Mouse (Mus musculus) midbrain, embryonic 13.5 days (tissue): ENCODE measurements around the gene Camk1d. TPM values are rescaled to one million over a fixed set of nuclear protein-coding genes. Genes with fewer than 3 reads are reported as not detected.
A peak's percentile ranks its signal among the peaks of the same experiment; 100 is the strongest.
"Not testable (repeated sequence)": the region's sequence is repeated elsewhere in the genome, so short reads cannot be mapped to it uniquely, and the experiment has no call there.

Experiments
- ATAC-seq: fragments of 200-750 bp; cut with Nextera tagmentation; 2 replicates; pipeline ENCODE4 v1.8.0; 2017; ENCODE audit warnings: mild to moderate bottlenecking, moderate TSS enrichment, moderate library complexity
- H3K27ac ChIP-seq: fragments of 300-500 bp; sonication (generic); 2 replicates; pipeline ENCODE4 v1.5.1; 2015; ENCODE audit warnings: inconsistent platforms, mild to moderate bottlenecking, moderate library complexity
- H3K27me3 ChIP-seq: fragments of 300-500 bp; sonication (generic); 2 replicates; pipeline ENCODE4 v1.6.1; 2015; ENCODE audit warnings: mild to moderate bottlenecking, inconsistent platforms
- H3K36me3 ChIP-seq: fragments of 300-500 bp; sonication (generic); 2 replicates; pipeline ENCODE4 v1.6.1; 2015; ENCODE audit warnings: mild to moderate bottlenecking, inconsistent platforms
- H3K4me1 ChIP-seq: fragments of 300-500 bp; sonication (generic); replicated peaks from 2 replicates; pipeline ENCODE4 v1.6.1; 2015; ENCODE audit warnings: inconsistent platforms
- H3K4me2 ChIP-seq: fragments of 300-500 bp; sonication (generic); replicated peaks from 2 replicates; pipeline ENCODE4 v1.6.1; 2015; ENCODE audit warnings: moderate library complexity, mild to moderate bottlenecking, inconsistent platforms
- H3K4me3 ChIP-seq: fragments of 300-500 bp; sonication (generic); replicated peaks from 2 replicates; pipeline ENCODE4 v1.5.1; 2015; ENCODE audit warnings: mild to moderate bottlenecking, inconsistent platforms
- H3K9ac ChIP-seq: fragments of 300-500 bp; sonication (generic); replicated peaks from 2 replicates; pipeline ENCODE4 v1.6.1; 2015; ENCODE audit warnings: mild to moderate bottlenecking, inconsistent platforms
- H3K9me3 ChIP-seq: fragments of 300-500 bp; sonication (generic); 2 replicates; pipeline ENCODE4 v1.6.1; 2016; ENCODE audit warnings: mild to moderate bottlenecking, inconsistent platforms
- WGBS: fragments of 180-500 bp; shearing (Covaris S2); methylation state at CpG from one replicate; pipeline ENCODE4 v1.1.7; 2015; 5-methylcytosine and 5-hydroxymethylcytosine counted together
- polyA plus RNA-seq: library from polyadenylated mRNA; unstranded; fragments of >200 nt; fragmentation: Nextera tagmentation; extraction: Ambion mirVana; gene quantifications from 2 replicates; pipeline ENCODE4 v1.2.1, GENCODE M21; 2015

The Camk1d gene
- polyA plus RNA-seq, 1 experiment from 2014 or later, result 3.9 TPM

DNA sequence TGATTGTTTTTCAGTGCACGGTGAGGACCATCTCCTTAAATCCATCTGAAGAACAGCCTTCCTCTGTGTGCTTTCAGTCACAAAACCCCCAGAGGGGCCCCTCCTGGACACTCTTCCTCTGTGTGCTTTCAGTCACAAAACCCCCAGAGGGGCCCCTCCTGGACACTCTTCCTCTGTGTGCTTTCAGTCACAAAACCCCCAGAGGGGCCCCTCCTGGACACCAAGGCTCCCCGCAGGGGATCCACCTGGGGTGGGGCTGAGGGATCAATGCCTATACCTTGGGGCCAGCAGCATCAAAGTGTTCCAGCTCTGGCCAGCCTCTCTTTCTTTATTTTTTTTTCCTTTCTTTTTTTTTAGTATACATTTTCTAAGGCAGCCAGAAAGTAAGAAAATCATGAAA is 113.1 kb downstream of the Camk1d start:
- H3K9me3 ChIP-seq, H3K9ac ChIP-seq, H3K4me3 ChIP-seq, H3K27me3 ChIP-seq, H3K4me2 ChIP-seq, H3K36me3 ChIP-seq, H3K27ac ChIP-seq: not testable (repeated sequence)
- WGBS, result 0% methylated on average over 2 of the region's 2 CpGs
- ATAC-seq, result peak; percentile 64
- peaks cover 25% of the 10 kb centered on the region for H3K4me1 ChIP-seq

GRCm38 (mm10) chr2:5600183-5600962 is 113.9 kb downstream of the Camk1d start:
- no peaks in the 10 kb centered on the region for H3K9me3 ChIP-seq
- WGBS, result 84% methylated on average over 8 of the region's 8 CpGs
- no peak for ATAC-seq

DNA sequence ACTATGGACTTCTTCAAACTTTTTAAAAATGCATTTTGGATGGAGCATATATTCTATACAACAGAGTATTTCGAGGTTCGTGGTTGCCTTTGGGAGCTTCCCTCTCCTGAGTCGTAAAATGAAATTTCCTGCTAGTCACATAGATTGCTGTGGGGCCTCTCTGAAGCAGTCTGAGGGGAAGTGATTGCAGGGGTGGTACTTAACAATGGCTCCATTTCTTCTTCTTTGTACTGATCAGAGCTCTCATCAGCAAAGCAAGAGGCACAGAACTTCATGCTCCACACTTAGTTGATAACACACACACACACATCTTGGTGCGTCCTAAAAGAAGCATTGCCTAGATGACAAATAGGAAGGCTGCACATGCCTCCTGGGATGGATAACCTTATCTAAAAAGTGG is 114.6 kb downstream of the Camk1d start:
- Histone ChIP-seq H3K9ac (no peak overlapping the region), H3K4me1 (peaks cover 33% of the 10 kb centered on the region), H3K27me3 (no peaks in the 10 kb centered on the region), H3K36me3 (no peaks in the 10 kb centered on the region), H3K9me3 (no peaks in the 10 kb centered on the region), H3K27ac (no peak overlapping the region), H3K4me3 (no peak overlapping the region), H3K4me2 (no peak overlapping the region)
- ATAC-seq, result no peak
- 79% methylated on average over 4 of the region's 4 CpGs for WGBS

More at GRCm38 (mm10) chr2:5600183-5600962, 113.9 kb downstream of the Camk1d start:
- Histone ChIP-seq H3K4me2 (no peak overlapping the region), H3K36me3 (no peaks in the 10 kb centered on the region), H3K9ac (no peak overlapping the region), H3K27ac (no peak overlapping the region), H3K4me3 (no peak overlapping the region), H3K4me1 (peaks cover 33% of the 10 kb centered on the region), H3K27me3 (no peaks in the 10 kb centered on the region)

GRCm38 (mm10) chr2:5598533-5598932 is 115.8 kb downstream of the Camk1d start:
- Histone ChIP-seq H3K4me2 (no peak overlapping the region), H3K27me3 (no peaks in the 10 kb centered on the region), H3K4me1 (peaks cover 33% of the 10 kb centered on the region), H3K4me3 (no peak overlapping the region), H3K9ac (no peak overlapping the region), H3K36me3 (no peaks in the 10 kb centered on the region), H3K9me3 (no peaks in the 10 kb centered on the region), H3K27ac (no peak overlapping the region)
- no peak for ATAC-seq
- WGBS, result 93% methylated on average over 5 of the region's 5 CpGs

DNA sequence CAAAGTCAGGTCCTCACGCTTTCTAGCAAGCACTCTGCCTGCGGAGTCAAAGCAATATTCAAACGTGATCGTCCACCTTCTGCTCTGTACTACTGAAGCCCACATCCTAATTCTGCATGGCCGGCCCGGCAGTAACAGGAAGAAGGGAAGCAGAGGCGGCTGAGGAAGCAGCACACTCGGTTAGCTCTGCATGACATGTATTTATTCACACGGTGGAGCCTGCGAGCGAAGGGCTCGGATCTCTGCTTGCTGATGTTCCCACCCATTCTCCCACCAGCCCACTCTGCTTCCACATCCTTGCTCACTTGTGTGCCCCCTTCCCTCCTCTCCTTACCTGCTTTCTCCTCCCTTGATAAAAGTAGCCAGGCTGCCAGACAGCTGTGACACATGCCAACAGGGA is 117.4 kb downstream of the Camk1d start:
- Histone ChIP-seq H3K9me3 (no peaks in the 10 kb centered on the region), H3K9ac (0 out of 2 replicates have a peak overlapping the region, but pooled peaks have one; percentile 7), H3K4me2 (peak overlapping the region; percentile 30), H3K27me3 (no peaks in the 10 kb centered on the region), H3K4me3 (no peak overlapping the region), H3K4me1 (peaks cover 33% of the 10 kb centered on the region), H3K27ac (peak overlapping the region; percentile 68), H3K36me3 (no peaks in the 10 kb centered on the region)
- peak; percentile 73 for ATAC-seq
- 29% methylated on average over 12 of the region's 12 CpGs for WGBS

- no peak for ATAC-seq
- Histone ChIP-seq H3K4me2 (no peak overlapping the region), H3K9me3 (no peaks in the 10 kb centered on the region), H3K9ac (no peak overlapping the region), H3K4me1 (peaks cover 23% of the 10 kb centered on the region), H3K27me3 (no peaks in the 10 kb centered on the region), H3K4me3 (no peak overlapping the region), H3K36me3 (no peaks in the 10 kb centered on the region), H3K27ac (no peak overlapping the region)
- WGBS, result 78% methylated on average over 8 of the region's 8 CpGs
These were observed 118.7 kb downstream of the Camk1d start for GRCm38 (mm10) chr2:5595356-5596191.

- WGBS, result 82% methylated on average over 6 of the region's 6 CpGs
- no peak overlapping the region for H3K9ac ChIP-seq
- peaks cover 20% of the 10 kb centered on the region for H3K4me1 ChIP-seq
- H3K4me2 ChIP-seq, result no peak overlapping the region
- H3K4me3 ChIP-seq, result no peak overlapping the region
- no peaks in the 10 kb centered on the region for H3K9me3 ChIP-seq
- H3K27ac ChIP-seq, result no peak overlapping the region
- no peaks in the 10 kb centered on the region for H3K27me3 ChIP-seq
- no peaks in the 10 kb centered on the region for H3K36me3 ChIP-seq
- no peak for ATAC-seq
These were observed 121.7 kb downstream of the Camk1d start for GRCm38 (mm10) chr2:5592461-5593136.

GRCm38 (mm10) chr2:5590074-5590473 is 124.2 kb downstream of the Camk1d start:
- 76% methylated on average over 5 of the region's 5 CpGs for WGBS
- Histone ChIP-seq H3K27ac (no peak overlapping the region), H3K9ac (no peak overlapping the region), H3K4me3 (no peak overlapping the region), H3K9me3 (no peaks in the 10 kb centered on the region), H3K4me1 (no peaks in the 10 kb centered on the region), H3K27me3 (no peaks in the 10 kb centered on the region), H3K4me2 (no peak overlapping the region), H3K36me3 (no peaks in the 10 kb centered on the region)
- ATAC-seq, result no peak

- 89% methylated on average over 5 of the region's 5 CpGs for WGBS
- Histone ChIP-seq H3K27ac (no peak overlapping the region), H3K27me3 (no peaks in the 10 kb centered on the region), H3K36me3 (no peaks in the 10 kb centered on the region), H3K4me2 (no peak overlapping the region), H3K9ac (no peak overlapping the region), H3K4me3 (no peak overlapping the region), H3K9me3 (no peaks in the 10 kb centered on the region), H3K4me1 (peaks cover 7% of the 10 kb centered on the region; the same call in 1 of the 2 replicates)
- ATAC-seq, result no peak
These were observed 125.2 kb downstream of the Camk1d start for GRCm38 (mm10) chr2:5589163-5589562.

GRCm38 (mm10) chr2:5588329-5588982 is 125.9 kb downstream of the Camk1d start:
- ATAC-seq, result no peak
- Histone ChIP-seq H3K4me2 (no peak overlapping the region), H3K4me3 (no peak overlapping the region), H3K36me3 (no peaks in the 10 kb centered on the region), H3K9me3 (no peaks in the 10 kb centered on the region), H3K9ac (no peak overlapping the region), H3K27me3 (no peaks in the 10 kb centered on the region), H3K27ac (no peak overlapping the region), H3K4me1 (peaks cover 8% of the 10 kb centered on the region; the same call in 1 of the 2 replicates)
- WGBS, result 93% methylated on average over 8 of the region's 8 CpGs

DNA sequence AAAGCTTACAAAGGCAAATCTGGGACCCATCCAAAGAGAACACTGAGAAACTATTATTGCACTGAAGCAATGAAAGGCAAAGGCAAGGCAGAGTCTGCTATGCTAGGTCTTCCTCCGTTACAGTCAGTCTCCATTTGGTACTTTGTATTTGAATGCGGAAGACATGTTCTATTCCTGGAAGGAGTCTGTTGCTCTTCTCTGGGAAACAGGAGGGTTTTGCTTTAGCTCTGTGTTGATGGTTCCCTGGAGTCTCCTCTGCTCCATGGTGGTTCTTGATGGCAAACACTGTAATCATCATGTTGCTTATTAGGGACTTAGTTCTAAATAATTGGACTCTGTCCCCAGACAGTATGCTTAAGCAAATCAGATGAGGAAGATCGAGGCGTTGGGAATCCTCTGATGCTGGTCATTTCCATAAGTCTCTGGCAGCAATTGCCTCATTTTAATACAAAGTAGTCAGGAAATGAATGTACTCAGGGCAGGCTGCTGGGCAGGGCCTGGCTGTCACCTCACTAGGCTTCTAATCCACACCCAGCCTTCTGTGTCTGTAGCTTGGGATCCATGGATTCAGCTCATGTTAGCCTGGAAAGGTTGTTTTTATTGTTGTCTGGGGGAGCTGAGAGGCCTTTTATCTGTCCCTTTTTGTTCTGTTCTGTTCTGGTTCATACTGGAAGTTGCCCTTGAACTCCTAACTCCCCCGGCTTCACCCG is 129.8 kb downstream of the Camk1d start:
- Histone ChIP-seq H3K36me3 (no peaks in the 10 kb centered on the region), H3K4me1 (peaks cover 8% of the 10 kb centered on the region; the same call in 1 of the 2 replicates), H3K9me3 (no peaks in the 10 kb centered on the region), H3K4me2 (no peak overlapping the region), H3K27me3 (no peaks in the 10 kb centered on the region), H3K27ac (no peak overlapping the region), H3K9ac (no peak overlapping the region), H3K4me3 (no peak overlapping the region)
- ATAC-seq, result no peak
- WGBS, result 66% methylated on average over 6 of the region's 6 CpGs
